Mouse (Mus musculus): Measurements from ENCODE around the gene Cldn12. TPM values are rescaled to one million over a fixed set of nuclear protein-coding genes. Genes with fewer than 3 reads are reported as not detected.

The Cldn12 gene
- polyA plus RNA-seq, 1 experiment from 2014 or later, result 23.0 TPM

- H3K27me3 ChIP-seq (replicated peaks; ENCODE audit: control insufficient read depth, insufficient read depth, low read length), result no peaks in the 10 kb centered on the region
- H3K4me3 ChIP-seq (ENCODE audit: low read depth, low read length), result no peak overlapping the region
- no peaks in the 10 kb centered on the region for H3K9me3 ChIP-seq (ENCODE audit: control insufficient read depth, low read length)
- H3K9ac ChIP-seq (ENCODE audit: low read length), result no peak overlapping the region
- peaks cover 21% of the 10 kb centered on the region for H3K36me3 ChIP-seq (ENCODE audit: control insufficient read depth, insufficient read depth, low read length)
- WGBS, result 89% methylated on average over 1 of the region's 1 CpGs
- ATAC-seq (replicated peaks; ENCODE audit: low FRiP score, low TSS enrichment, low read depth), result no peak
- H3K4me2 ChIP-seq (ENCODE audit: low read length), result no peak overlapping the region
- DNase-seq (ENCODE audit: low spot score), result no peak
- H3K27ac ChIP-seq (ENCODE audit: low read depth), result no peak overlapping the region
- no peaks in the 10 kb centered on the region for H3K4me1 ChIP-seq (replicated peaks; ENCODE audit: control insufficient read depth, insufficient read depth, low read length)
Measured at GRCm38 (mm10) chr5:5536131-5536530, 21.4 kb upstream of the Cldn12 start.

GRCm38 (mm10) chr5:5533656-5534420, 19.1 kb upstream of the Cldn12 start:
- H3K4me2 ChIP-seq (ENCODE audit: low read length), result no peak overlapping the region
- WGBS, result 64% methylated on average over 3 of the region's 3 CpGs
- peaks cover 9% of the 10 kb centered on the region for H3K36me3 ChIP-seq (ENCODE audit: control insufficient read depth, insufficient read depth, low read length)
- H3K9me3 ChIP-seq (ENCODE audit: control insufficient read depth, low read length), result no peaks in the 10 kb centered on the region
- no peak overlapping the region for H3K4me3 ChIP-seq (ENCODE audit: low read depth, low read length)
- ATAC-seq (replicated peaks; ENCODE audit: low FRiP score, low TSS enrichment, low read depth) (peak; percentile 68; the same call in 1 of the 2 replicates), DNase-seq (ENCODE audit: low spot score) (no peak)
- H3K9ac ChIP-seq (ENCODE audit: low read length), result no peak overlapping the region
- no peak overlapping the region for H3K27ac ChIP-seq (ENCODE audit: low read depth)
- no peaks in the 10 kb centered on the region for H3K4me1 ChIP-seq (replicated peaks; ENCODE audit: control insufficient read depth, insufficient read depth, low read length)
- no peaks in the 10 kb centered on the region for H3K27me3 ChIP-seq (replicated peaks; ENCODE audit: control insufficient read depth, insufficient read depth, low read length)

GRCm38 (mm10) chr5:5515411-5515810, 653 bp upstream of the Cldn12 start:
- no peaks in the 10 kb centered on the region for H3K27me3 ChIP-seq (replicated peaks; ENCODE audit: control insufficient read depth, insufficient read depth, low read length)
- H3K36me3 ChIP-seq (ENCODE audit: control insufficient read depth, insufficient read depth, low read length), result peaks cover 4% of the 10 kb centered on the region; the same call in 1 of the 2 replicates
- no peaks in the 10 kb centered on the region for H3K9me3 ChIP-seq (ENCODE audit: control insufficient read depth, low read length)
- ATAC-seq (replicated peaks; ENCODE audit: low FRiP score, low TSS enrichment, low read depth) (no peak), DNase-seq (ENCODE audit: low spot score) (no peak)
- H3K4me1 ChIP-seq (replicated peaks; ENCODE audit: control insufficient read depth, insufficient read depth, low read length), result no peaks in the 10 kb centered on the region
- no peak overlapping the region for H3K9ac ChIP-seq (ENCODE audit: low read length)
- H3K4me2 ChIP-seq (ENCODE audit: low read length), result peak overlapping the region; percentile 72
- H3K27ac ChIP-seq (ENCODE audit: low read depth), result no peak overlapping the region
- WGBS, result 82% methylated on average over 5 of the region's 5 CpGs
- peak overlapping the region; percentile 63 for H3K4me3 ChIP-seq (ENCODE audit: low read depth, low read length)

GRCm38 (mm10) chr5:5511401-5511800, 3.4 kb downstream of the Cldn12 start:
- Histone ChIP-seq H3K4me3 (ENCODE audit: low read depth, low read length) (no peak overlapping the region), H3K4me2 (ENCODE audit: low read length) (no peak overlapping the region), H3K4me1 (replicated peaks; ENCODE audit: control insufficient read depth, insufficient read depth, low read length) (no peaks in the 10 kb centered on the region), H3K27ac (ENCODE audit: low read depth) (no peak overlapping the region), H3K9me3 (ENCODE audit: control insufficient read depth, low read length) (no peaks in the 10 kb centered on the region), H3K9ac (ENCODE audit: low read length) (no peak overlapping the region), H3K27me3 (replicated peaks; ENCODE audit: control insufficient read depth, insufficient read depth, low read length) (no peaks in the 10 kb centered on the region), H3K36me3 (ENCODE audit: control insufficient read depth, insufficient read depth, low read length) (peaks cover 22% of the 10 kb centered on the region)
- WGBS, result 87% methylated on average over 3 of the region's 3 CpGs
- ATAC-seq (replicated peaks; ENCODE audit: low FRiP score, low TSS enrichment, low read depth), result no peak
- DNase-seq (ENCODE audit: low spot score), result no peak

GRCm38 (mm10) chr5:5510989-5511388, 3.8 kb downstream of the Cldn12 start:
- no peak overlapping the region for H3K9ac ChIP-seq (ENCODE audit: low read length)
- H3K27ac ChIP-seq (ENCODE audit: low read depth), result no peak overlapping the region
- 70% methylated on average over 5 of the region's 5 CpGs for WGBS
- H3K9me3 ChIP-seq (ENCODE audit: control insufficient read depth, low read length), result no peaks in the 10 kb centered on the region
- DNase-seq (ENCODE audit: low spot score), result no peak
- no peak for ATAC-seq (replicated peaks; ENCODE audit: low FRiP score, low TSS enrichment, low read depth)
- no peak overlapping the region for H3K4me3 ChIP-seq (ENCODE audit: low read depth, low read length)
- no peaks in the 10 kb centered on the region for H3K4me1 ChIP-seq (replicated peaks; ENCODE audit: control insufficient read depth, insufficient read depth, low read length)
- peaks cover 26% of the 10 kb centered on the region for H3K36me3 ChIP-seq (ENCODE audit: control insufficient read depth, insufficient read depth, low read length)
- H3K4me2 ChIP-seq (ENCODE audit: low read length), result no peak overlapping the region
- no peaks in the 10 kb centered on the region for H3K27me3 ChIP-seq (replicated peaks; ENCODE audit: control insufficient read depth, insufficient read depth, low read length)

- no peak overlapping the region for H3K27ac ChIP-seq (ENCODE audit: low read depth)
- no peak overlapping the region for H3K4me2 ChIP-seq (ENCODE audit: low read length)
- peaks cover 28% of the 10 kb centered on the region for H3K36me3 ChIP-seq (ENCODE audit: control insufficient read depth, insufficient read depth, low read length)
- H3K4me1 ChIP-seq (replicated peaks; ENCODE audit: control insufficient read depth, insufficient read depth, low read length), result no peaks in the 10 kb centered on the region
- no peak for ATAC-seq (replicated peaks; ENCODE audit: low FRiP score, low TSS enrichment, low read depth)
- H3K27me3 ChIP-seq (replicated peaks; ENCODE audit: control insufficient read depth, insufficient read depth, low read length), result no peaks in the 10 kb centered on the region
- DNase-seq (ENCODE audit: low spot score), result no peak
- WGBS, result 82% methylated on average over 10 of the region's 10 CpGs
- no peak overlapping the region for H3K4me3 ChIP-seq (ENCODE audit: low read depth, low read length)
- no peak overlapping the region for H3K9ac ChIP-seq (ENCODE audit: low read length)
- H3K9me3 ChIP-seq (ENCODE audit: control insufficient read depth, low read length), result no peaks in the 10 kb centered on the region
Measured at GRCm38 (mm10) chr5:5510304-5510887, 4.4 kb downstream of the Cldn12 start.

GRCm38 (mm10) chr5:5508231-5508630, 6.5 kb downstream of the Cldn12 start:
- H3K4me3 ChIP-seq (ENCODE audit: low read depth, low read length), result no peak overlapping the region
- H3K9me3 ChIP-seq (ENCODE audit: control insufficient read depth, low read length), result no peaks in the 10 kb centered on the region
- 81% methylated on average over 10 of the region's 10 CpGs for WGBS
- H3K4me1 ChIP-seq (replicated peaks; ENCODE audit: control insufficient read depth, insufficient read depth, low read length), result no peaks in the 10 kb centered on the region
- no peak for DNase-seq (ENCODE audit: low spot score)
- no peak overlapping the region for H3K4me2 ChIP-seq (ENCODE audit: low read length)
- no peak for ATAC-seq (replicated peaks; ENCODE audit: low FRiP score, low TSS enrichment, low read depth)
- no peak overlapping the region for H3K9ac ChIP-seq (ENCODE audit: low read length)
- no peak overlapping the region for H3K27ac ChIP-seq (ENCODE audit: low read depth)
- H3K36me3 ChIP-seq (ENCODE audit: control insufficient read depth, insufficient read depth, low read length), result peaks cover 28% of the 10 kb centered on the region
- no peaks in the 10 kb centered on the region for H3K27me3 ChIP-seq (replicated peaks; ENCODE audit: control insufficient read depth, insufficient read depth, low read length)

- Histone ChIP-seq H3K4me1 (replicated peaks; ENCODE audit: control insufficient read depth, insufficient read depth, low read length) (no peaks in the 10 kb centered on the region), H3K9me3 (ENCODE audit: control insufficient read depth, low read length) (no peaks in the 10 kb centered on the region), H3K9ac (ENCODE audit: low read length) (no peak overlapping the region), H3K36me3 (ENCODE audit: control insufficient read depth, insufficient read depth, low read length) (peaks cover 28% of the 10 kb centered on the region), H3K4me2 (ENCODE audit: low read length) (no peak overlapping the region), H3K27ac (ENCODE audit: low read depth) (no peak overlapping the region), H3K4me3 (ENCODE audit: low read depth, low read length) (no peak overlapping the region), H3K27me3 (replicated peaks; ENCODE audit: control insufficient read depth, insufficient read depth, low read length) (no peaks in the 10 kb centered on the region)
- peak; percentile 80 for DNase-seq (ENCODE audit: low spot score)
- 54% methylated on average over 20 of the region's 20 CpGs for WGBS
- 0 out of 2 replicates have a peak, but pooled peaks have one; percentile 74 for ATAC-seq (replicated peaks; ENCODE audit: low FRiP score, low TSS enrichment, low read depth)
Measured at GRCm38 (mm10) chr5:5507701-5508225, 7.0 kb downstream of the Cldn12 start.
